Mouse (Mus musculus): ENCODE results near the gene Tagln2.

The Tagln2 gene

DNA sequence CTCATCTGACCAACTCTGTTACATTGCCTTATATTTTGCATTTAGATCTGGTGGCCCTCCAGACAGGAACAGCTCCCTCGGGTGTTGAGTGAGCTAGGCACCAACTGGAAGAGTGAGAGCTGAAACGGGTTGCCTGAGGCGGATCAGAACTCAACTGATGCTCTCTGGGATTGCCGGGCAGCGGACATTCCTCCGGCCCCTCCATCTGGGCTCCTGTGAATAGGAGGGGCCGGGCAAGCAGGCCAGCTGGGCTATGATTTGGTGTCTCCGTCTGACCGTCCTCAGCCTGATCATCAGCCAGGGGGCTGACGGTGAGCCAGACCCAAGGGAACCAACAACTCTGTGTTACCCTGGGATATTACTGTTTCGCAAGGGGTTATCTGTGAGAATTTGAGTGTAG lies 15.6 kb upstream of the Tagln2 start:
- H3K4me3 ChIP-seq (replicated peaks; ENCODE audit: low read length) = no peak overlapping the region
- no peak for TF ChIP-seq POU5F1 (IDR thresholded peaks at IDR 0.05; ENCODE audit: borderline replicate concordance, low read length)
- no peak for TF ChIP-seq NANOG (IDR thresholded peaks at IDR 0.05; ENCODE audit: borderline replicate concordance, low read length)
- TF ChIP-seq CTCF (conservative IDR thresholded peaks at IDR 0.05; ENCODE audit: low read length) = no peak
- peaks cover 19% of the 10 kb centered on the region for H3K27me3 ChIP-seq (ENCODE audit: insufficient read depth, low read length)
- peaks cover 34% of the 10 kb centered on the region for H3K36me3 ChIP-seq (ENCODE audit: insufficient read depth, low read length)
- H3K9me3 ChIP-seq (ENCODE audit: low read length) = no peaks in the 10 kb centered on the region
- peaks cover 49% of the 10 kb centered on the region for H3K4me1 ChIP-seq (replicated peaks; ENCODE audit: low read depth, low read length)

DNA sequence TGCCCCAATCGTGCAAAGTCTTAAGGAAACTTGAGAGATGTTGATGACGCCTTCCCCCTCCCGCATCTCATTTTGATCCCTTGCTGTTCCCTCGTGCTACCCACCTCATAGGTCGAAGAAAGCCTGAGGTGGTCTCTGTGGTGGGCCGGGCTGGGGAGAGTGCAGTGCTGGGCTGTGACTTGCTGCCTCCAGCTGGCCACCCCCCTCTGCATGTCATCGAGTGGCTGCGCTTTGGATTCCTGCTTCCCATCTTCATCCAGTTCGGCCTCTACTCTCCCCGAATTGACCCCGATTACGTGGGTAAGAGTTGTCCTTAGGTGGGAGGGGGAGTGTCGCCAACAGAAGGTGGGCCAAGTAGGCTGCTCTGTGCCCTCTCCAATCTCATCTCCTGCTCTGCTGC lies 15.2 kb upstream of the Tagln2 start:
- no peaks in the 10 kb centered on the region for H3K9me3 ChIP-seq (ENCODE audit: low read length)

DNA sequence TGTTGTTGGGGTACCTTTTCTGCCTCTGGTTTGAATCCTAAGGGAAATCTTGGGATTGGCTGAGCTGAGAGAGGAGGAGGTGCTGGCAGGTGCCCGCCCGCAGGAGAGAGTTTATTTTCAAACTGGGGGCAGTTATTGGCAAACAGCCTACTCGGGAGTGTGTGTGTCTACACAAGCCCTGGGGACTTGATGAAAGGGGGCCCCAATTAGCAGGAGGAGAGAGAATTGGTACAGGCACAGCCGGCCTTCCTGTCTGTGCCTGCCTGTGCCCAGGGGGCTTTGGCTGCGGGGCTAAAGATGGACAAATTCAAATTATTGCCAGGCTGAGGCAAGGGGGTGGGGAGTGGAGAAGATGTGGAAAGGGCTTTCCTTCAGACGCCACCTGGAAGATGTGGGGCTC lies 14.0 kb upstream of the Tagln2 start:
- H3K4me3 ChIP-seq (replicated peaks; ENCODE audit: low read length) = no peak overlapping the region
- TF ChIP-seq POU5F1 (IDR thresholded peaks at IDR 0.05; ENCODE audit: borderline replicate concordance, low read length) (no peak), NANOG (IDR thresholded peaks at IDR 0.05; ENCODE audit: borderline replicate concordance, low read length) (no peak), CTCF (conservative IDR thresholded peaks at IDR 0.05; ENCODE audit: low read length) (no peak)
- no peaks in the 10 kb centered on the region for H3K9me3 ChIP-seq (ENCODE audit: low read length)
- H3K36me3 ChIP-seq (ENCODE audit: insufficient read depth, low read length) = peaks cover 34% of the 10 kb centered on the region
- peaks cover 9% of the 10 kb centered on the region for H3K27me3 ChIP-seq (ENCODE audit: insufficient read depth, low read length)
- H3K4me1 ChIP-seq (replicated peaks; ENCODE audit: low read depth, low read length) = peaks cover 54% of the 10 kb centered on the region

More for the DNA sequence above, 15.2 kb upstream of the Tagln2 start:
- peaks cover 53% of the 10 kb centered on the region for H3K4me1 ChIP-seq (replicated peaks; ENCODE audit: low read depth, low read length)
- no peak overlapping the region for H3K4me3 ChIP-seq (replicated peaks; ENCODE audit: low read length)
- H3K36me3 ChIP-seq (ENCODE audit: insufficient read depth, low read length) = peaks cover 34% of the 10 kb centered on the region
- H3K27me3 ChIP-seq (ENCODE audit: insufficient read depth, low read length) = peaks cover 15% of the 10 kb centered on the region
- TF ChIP-seq POU5F1 (IDR thresholded peaks at IDR 0.05; ENCODE audit: borderline replicate concordance, low read length) (no peak), CTCF (conservative IDR thresholded peaks at IDR 0.05; ENCODE audit: low read length) (no peak), NANOG (IDR thresholded peaks at IDR 0.05; ENCODE audit: borderline replicate concordance, low read length) (no peak)

DNA sequence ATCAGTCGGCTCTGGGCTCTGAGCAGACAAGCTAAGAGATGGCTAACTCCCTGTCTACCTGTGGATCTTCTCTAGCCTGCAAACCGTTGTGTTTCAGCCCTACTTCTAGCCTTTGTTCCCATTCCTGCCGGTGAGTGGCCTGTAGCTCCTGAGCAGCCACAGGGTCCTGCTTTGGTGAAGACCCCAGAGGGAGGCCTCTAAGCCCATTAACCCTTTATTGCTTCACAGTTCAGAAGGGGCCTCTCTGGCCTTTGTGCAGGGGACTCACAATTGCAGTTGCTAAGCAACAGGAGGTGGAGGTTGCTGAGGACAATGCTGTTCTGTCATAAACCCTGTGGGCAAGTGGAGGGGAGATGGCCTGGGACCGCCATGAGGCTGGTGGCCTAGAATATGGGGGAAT lies 13.6 kb upstream of the Tagln2 start:
- Histone ChIP-seq H3K36me3 (ENCODE audit: insufficient read depth, low read length) (peaks cover 36% of the 10 kb centered on the region), H3K4me1 (replicated peaks; ENCODE audit: low read depth, low read length) (peaks cover 50% of the 10 kb centered on the region)

DNA sequence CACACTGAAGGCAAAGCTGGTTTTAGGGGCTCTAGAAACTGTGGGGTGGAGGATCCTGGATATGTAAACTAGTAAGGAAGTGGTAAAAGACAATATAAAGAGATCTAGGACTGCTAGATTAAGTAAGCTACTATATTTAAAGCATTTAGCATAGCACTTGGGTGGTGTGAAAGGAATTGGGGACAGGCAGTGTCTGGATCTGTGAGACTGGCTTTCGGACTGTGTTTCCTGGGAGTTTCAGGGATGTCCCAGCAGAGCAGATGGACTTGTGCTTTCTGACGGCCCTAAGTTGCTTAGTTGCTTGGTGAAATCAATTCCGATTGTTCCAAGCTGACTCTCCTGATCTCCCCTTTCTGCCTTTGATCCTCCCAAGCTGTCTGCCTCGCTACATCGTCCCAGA lies 13.2 kb upstream of the Tagln2 start:
- Histone ChIP-seq H3K27me3 (ENCODE audit: insufficient read depth, low read length) (peaks cover 8% of the 10 kb centered on the region), H3K9me3 (ENCODE audit: low read length) (no peaks in the 10 kb centered on the region), H3K4me3 (replicated peaks; ENCODE audit: low read length) (no peak overlapping the region), H3K4me1 (replicated peaks; ENCODE audit: low read depth, low read length) (peaks cover 49% of the 10 kb centered on the region), H3K36me3 (ENCODE audit: insufficient read depth, low read length) (peaks cover 40% of the 10 kb centered on the region)
- TF ChIP-seq CTCF (conservative IDR thresholded peaks at IDR 0.05; ENCODE audit: low read length) (no peak), POU5F1 (IDR thresholded peaks at IDR 0.05; ENCODE audit: borderline replicate concordance, low read length) (no peak), NANOG (IDR thresholded peaks at IDR 0.05; ENCODE audit: borderline replicate concordance, low read length) (no peak)

More for the DNA sequence above, 13.6 kb upstream of the Tagln2 start:
- TF ChIP-seq POU5F1 (IDR thresholded peaks at IDR 0.05; ENCODE audit: borderline replicate concordance, low read length) = no peak
- TF ChIP-seq NANOG (IDR thresholded peaks at IDR 0.05; ENCODE audit: borderline replicate concordance, low read length) = no peak
- no peak for TF ChIP-seq CTCF (conservative IDR thresholded peaks at IDR 0.05; ENCODE audit: low read length)
- Histone ChIP-seq H3K4me3 (replicated peaks; ENCODE audit: low read length) (no peak overlapping the region), H3K27me3 (ENCODE audit: insufficient read depth, low read length) (peaks cover 8% of the 10 kb centered on the region), H3K9me3 (ENCODE audit: low read length) (no peaks in the 10 kb centered on the region)

DNA sequence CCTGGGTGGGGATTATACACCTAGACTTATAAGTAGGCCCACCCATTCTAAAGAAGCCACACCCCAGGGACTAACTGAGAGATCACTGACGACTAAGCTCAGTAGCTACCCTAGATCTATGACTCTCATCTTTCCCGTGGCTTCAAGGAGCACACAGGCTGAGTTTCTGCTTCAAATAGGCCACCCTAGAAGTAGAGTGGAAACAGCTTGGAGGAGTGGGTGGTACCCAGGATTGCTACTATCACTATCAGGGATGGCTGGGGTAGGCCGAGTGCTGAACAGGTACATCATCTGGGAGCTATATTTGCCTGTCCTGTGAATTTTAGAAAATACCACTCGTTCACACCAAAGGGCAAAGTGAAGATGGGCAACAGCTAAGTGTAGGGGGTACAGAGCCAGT lies 12.0 kb upstream of the Tagln2 start:
- Histone ChIP-seq H3K27me3 (ENCODE audit: insufficient read depth, low read length) (peaks cover 8% of the 10 kb centered on the region), H3K4me1 (replicated peaks; ENCODE audit: low read depth, low read length) (peaks cover 49% of the 10 kb centered on the region), H3K4me3 (replicated peaks; ENCODE audit: low read length) (no peak overlapping the region), H3K36me3 (ENCODE audit: insufficient read depth, low read length) (peaks cover 51% of the 10 kb centered on the region), H3K9me3 (ENCODE audit: low read length) (no peaks in the 10 kb centered on the region)
- TF ChIP-seq CTCF (conservative IDR thresholded peaks at IDR 0.05; ENCODE audit: low read length) = no peak
- no peak for TF ChIP-seq NANOG (IDR thresholded peaks at IDR 0.05; ENCODE audit: borderline replicate concordance, low read length)
- TF ChIP-seq POU5F1 (IDR thresholded peaks at IDR 0.05; ENCODE audit: borderline replicate concordance, low read length) = no peak

DNA sequence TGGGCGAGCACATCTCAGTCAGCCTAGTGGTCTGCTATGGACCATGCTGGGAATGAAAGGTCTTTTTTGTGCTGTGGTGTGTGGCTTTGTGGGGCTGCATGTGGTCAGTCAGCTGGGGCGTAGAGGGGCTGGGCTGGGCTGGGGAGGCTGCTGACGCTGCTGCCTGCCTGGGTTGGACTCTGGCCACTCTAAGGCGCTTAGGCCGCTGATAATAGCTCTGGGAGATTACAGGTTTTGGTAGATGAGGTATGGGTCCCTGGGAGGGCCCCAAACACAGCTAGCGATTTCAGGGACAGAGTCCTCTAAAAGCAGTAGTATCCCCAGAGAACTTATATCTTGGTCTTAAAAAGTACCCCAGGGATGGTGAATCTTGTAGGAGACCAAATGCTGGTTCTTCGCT lies 11.0 kb upstream of the Tagln2 start:
- Histone ChIP-seq H3K4me1 (replicated peaks; ENCODE audit: low read depth, low read length) (peaks cover 49% of the 10 kb centered on the region), H3K4me3 (replicated peaks; ENCODE audit: low read length) (no peak overlapping the region), H3K36me3 (ENCODE audit: insufficient read depth, low read length) (peaks cover 61% of the 10 kb centered on the region), H3K27me3 (ENCODE audit: insufficient read depth, low read length) (0 out of 2 replicates have a peak, but pooled peaks cover 4% of the 10 kb centered on the region), H3K9me3 (ENCODE audit: low read length) (no peaks in the 10 kb centered on the region)
- TF ChIP-seq CTCF (conservative IDR thresholded peaks at IDR 0.05; ENCODE audit: low read length) = no peak
- no peak for TF ChIP-seq NANOG (IDR thresholded peaks at IDR 0.05; ENCODE audit: borderline replicate concordance, low read length)
- no peak for TF ChIP-seq POU5F1 (IDR thresholded peaks at IDR 0.05; ENCODE audit: borderline replicate concordance, low read length)

DNA sequence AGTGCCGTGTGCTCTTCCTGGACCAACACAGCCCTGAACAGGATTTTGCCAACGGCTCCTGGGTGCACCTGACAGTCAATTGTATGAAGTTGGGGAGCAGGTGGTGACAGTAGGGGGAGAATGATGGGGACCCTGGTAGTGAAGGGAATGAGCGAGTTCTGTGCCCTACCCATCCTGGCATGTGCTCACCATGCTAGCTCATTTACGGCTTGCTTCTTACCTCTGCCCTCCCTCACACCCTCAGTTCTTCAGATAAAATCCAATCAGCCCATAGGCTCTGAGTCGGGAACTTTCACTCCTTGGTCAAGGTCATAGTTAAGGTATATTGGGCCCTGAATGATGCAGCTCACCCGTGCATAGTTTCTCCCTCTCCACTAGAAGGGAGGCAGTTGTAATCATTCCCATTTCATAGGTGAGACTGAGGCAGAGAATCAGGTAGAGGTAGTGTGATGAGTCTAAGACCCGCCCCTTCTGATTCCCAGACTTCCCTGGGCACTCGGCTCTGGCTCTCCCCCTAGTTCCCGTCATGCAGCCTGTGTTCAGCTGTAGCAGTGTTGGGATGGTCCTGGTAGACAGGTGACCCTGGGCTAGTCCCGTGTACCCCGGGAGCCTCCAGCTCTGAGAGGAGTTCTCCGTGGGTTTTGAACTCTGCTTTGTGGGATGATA lies 10.1 kb upstream of the Tagln2 start:
- Histone ChIP-seq H3K36me3 (ENCODE audit: insufficient read depth, low read length) (peaks cover 64% of the 10 kb centered on the region), H3K4me3 (replicated peaks; ENCODE audit: low read length) (peak overlapping the region; percentile 76), H3K9me3 (ENCODE audit: low read length) (no peaks in the 10 kb centered on the region), H3K4me1 (replicated peaks; ENCODE audit: low read depth, low read length) (peaks cover 45% of the 10 kb centered on the region), H3K27me3 (ENCODE audit: insufficient read depth, low read length) (no peaks in the 10 kb centered on the region)
- TF ChIP-seq NANOG (IDR thresholded peaks at IDR 0.05; ENCODE audit: borderline replicate concordance, low read length) (no peak), CTCF (conservative IDR thresholded peaks at IDR 0.05; ENCODE audit: low read length) (no peak), POU5F1 (IDR thresholded peaks at IDR 0.05; ENCODE audit: borderline replicate concordance, low read length) (no peak)

DNA sequence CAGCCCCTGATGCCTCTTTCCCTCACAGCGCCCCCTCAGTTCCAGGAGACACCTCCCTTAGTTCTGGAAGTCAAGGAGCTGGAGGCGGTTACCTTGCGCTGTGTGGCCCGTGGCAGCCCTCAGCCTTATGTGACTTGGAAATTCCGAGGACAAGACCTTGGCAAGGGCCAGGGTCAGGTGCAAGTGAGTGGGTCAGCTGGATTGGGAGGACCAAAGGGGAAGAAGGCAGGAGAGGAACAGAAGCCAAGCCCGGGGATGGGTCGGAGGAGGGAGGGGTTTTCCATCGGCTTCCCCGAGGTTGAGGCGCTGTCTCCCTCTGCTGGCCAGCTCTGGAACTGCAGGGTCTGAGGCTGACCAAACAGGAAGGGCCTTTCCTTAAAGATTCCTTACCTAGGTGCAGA lies 9.6 kb upstream of the Tagln2 start:
- Histone ChIP-seq H3K4me3 (replicated peaks; ENCODE audit: low read length) (peak overlapping the region; percentile 76), H3K9me3 (ENCODE audit: low read length) (no peaks in the 10 kb centered on the region), H3K27me3 (ENCODE audit: insufficient read depth, low read length) (no peaks in the 10 kb centered on the region; the same call in 1 of the 2 replicates), H3K4me1 (replicated peaks; ENCODE audit: low read depth, low read length) (peaks cover 43% of the 10 kb centered on the region), H3K36me3 (ENCODE audit: insufficient read depth, low read length) (peaks cover 66% of the 10 kb centered on the region)
- TF ChIP-seq CTCF (conservative IDR thresholded peaks at IDR 0.05; ENCODE audit: low read length) (peak; percentile 98), NANOG (IDR thresholded peaks at IDR 0.05; ENCODE audit: borderline replicate concordance, low read length) (no peak)
